In the genomic region with DNA sequence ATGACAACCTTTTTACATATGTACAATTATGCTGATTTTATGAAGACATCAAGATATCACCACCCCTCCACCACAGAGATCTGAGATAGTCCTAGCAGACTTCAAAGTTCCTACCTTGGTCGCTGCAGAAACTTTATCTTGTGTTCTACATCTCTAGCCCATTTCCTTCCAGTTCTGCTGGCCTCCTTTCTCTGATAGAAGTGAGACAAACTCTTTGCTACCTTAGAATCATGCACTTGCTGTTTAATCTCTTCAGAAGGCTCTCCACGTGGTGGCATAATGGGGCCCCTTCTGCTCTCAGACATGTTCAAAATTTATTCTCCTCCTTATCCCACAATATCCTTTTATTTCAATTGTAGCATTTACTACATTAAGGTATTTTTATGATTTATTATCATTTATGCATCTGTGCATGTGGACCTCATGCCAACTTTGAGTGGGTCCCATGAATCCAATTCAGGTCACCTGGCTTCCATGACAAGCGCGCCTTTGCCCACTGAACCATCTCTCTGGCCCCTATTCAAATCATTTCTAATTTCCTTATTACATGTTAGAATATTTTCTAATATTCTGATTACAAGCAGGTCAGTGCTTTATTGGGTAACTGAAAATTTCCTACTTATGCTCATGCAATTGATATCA, we compare ENCODE assay signal across 15 mouse cellular contexts. TPM values are rescaled to one million over a fixed set of nuclear protein-coding genes. Genes with fewer than 3 reads are reported as not detected.
DNase-seq lines count a peak whose midpoint lies in the region; TF ChIP-seq lines count a peak whose summit lies in the region.
"Had no signal": no experiment of that assay in that cellular context is flagged by ENCODE, and none has a peak within 500 bp of the region (broad histone marks: within the 10 kb centered on the region; RNA-seq: fewer than 3 reads in every experiment).

No protein-coding gene starts in this region.

- H3K4me1 ChIP-seq in MEL (ENCODE audit: control insufficient read depth in 1 of 2, insufficient read depth in 2 of 2, low read length in 2 of 2), result peaks cover 19 to 21% of the 10 kb centered on the region in 2 experiments
- H3K4me1 ChIP-seq in forebrain, embryonic 10.5 days, result peaks cover 14% of the 10 kb centered on the region

- peak overlapping the region; percentile 56 for H3K9ac ChIP-seq in MEL (ENCODE audit: control insufficient read depth, low read depth, low read length, poor library complexity, severe bottlenecking)
- H3K9ac ChIP-seq: heart, embryonic 12.5 days; hindbrain, embryonic 15.5 days had no signal

- no peak for TF ChIP-seq POLR2A in MEL (IDR thresholded peaks at IDR 0.05; ENCODE audit: control insufficient read depth in 1 of 2, insufficient read depth in 1 of 2, low read depth in 1 of 2, low read length in 2 of 2, poor library complexity in 1 of 2)

- no peak for TF ChIP-seq RAD21 in MEL (IDR thresholded peaks at IDR 0.05; ENCODE audit: low read depth, low read length)

- peaks cover 10 to 46% of the 10 kb centered on the region in 2 experiments; a peak in 3 of 4 replicates for H3K36me3 ChIP-seq in MEL (ENCODE audit: control insufficient read depth in 1 of 2, insufficient read depth in 2 of 2, low read length in 2 of 2)
- peaks cover 23% of the 10 kb centered on the region for H3K36me3 ChIP-seq in forebrain, embryonic 10.5 days (replicated peaks)

- peak overlapping the region; percentile 87 for H3K27ac ChIP-seq in MEL (ENCODE audit: control insufficient read depth, low read depth, low read length)
- no peak overlapping the region for H3K27ac ChIP-seq in forebrain, embryonic 10.5 days
- H3K27ac ChIP-seq: embryonic facial prominence, embryonic 10.5 days; hindbrain, embryonic 15.5 days had no signal

- peak overlapping the region in 1 of 2 experiments; percentile 35; a peak in 1 of 4 replicates for H3K4me3 ChIP-seq in MEL (ENCODE audit: control insufficient read depth in 1 of 2, insufficient read depth in 1 of 2, low read depth in 2 of 2, low read length in 2 of 2)
- no peak overlapping the region for H3K4me3 ChIP-seq in forebrain, embryonic 10.5 days

- TF ChIP-seq CTCF in MEL (IDR thresholded peaks at IDR 0.05 in 2 of 3, conservative IDR thresholded peaks at IDR 0.05 in 1 of 3; ENCODE audit: control insufficient read depth in 1 of 3, insufficient read depth in 1 of 3, low read depth in 2 of 3, low read length in 3 of 3, poor library complexity in 1 of 3, severe bottlenecking in 1 of 3), result no peak

- no peaks in the 10 kb centered on the region for H3K27me3 ChIP-seq in MEL (ENCODE audit: control insufficient read depth in 1 of 2, insufficient read depth in 2 of 2, low read length in 2 of 2)
- H3K27me3 ChIP-seq in forebrain, embryonic 10.5 days (ENCODE audit: poor library complexity, severe bottlenecking), result no peaks in the 10 kb centered on the region
- H3K27me3 ChIP-seq: heart, embryonic 12.5 days; hindbrain, embryonic 15.5 days had no signal

- H3K9me3 ChIP-seq in MEL (replicated peaks; ENCODE audit: insufficient read depth, low read length), result no peaks in the 10 kb centered on the region
- no peaks in the 10 kb centered on the region for H3K9me3 ChIP-seq in forebrain, embryonic 10.5 days
- H3K9me3 ChIP-seq: embryonic facial prominence, embryonic 10.5 days; heart, embryonic 12.5 days; hindbrain, embryonic 15.5 days had no signal

- H3K79me2 ChIP-seq in MEL (ENCODE audit: control insufficient read depth, insufficient read depth, low read length, poor library complexity), result peaks cover 18% of the 10 kb centered on the region

- 90% methylated on average over 4 of the region's 4 CpGs for WGBS in forebrain, embryonic 10.5 days

- DNase-seq in heart, adult 11 months, result peak; percentile 55
- DNase-seq in heart, postnatal 4 days, result no peak
- DNase-seq in thymus, postnatal 14 days, result peak; percentile 27
- no peak for DNase-seq in thymus, postnatal 4 days
- peak; percentile 58 for DNase-seq in MEL (ENCODE audit: low read depth, low spot score)
- DNase-seq in forebrain, embryonic 10.5 days (ENCODE audit: extremely low spot score, low spot score), result no peak
- no peak for DNase-seq in layer of hippocampus, postnatal 14 days (ENCODE audit: low spot score in 2 of 2)
- no peak for DNase-seq in cerebellum, postnatal 36 days
- DNase-seq: adrenal gland, postnatal 14 days; cerebellum, adult 18-20 months; cerebellum, adult 9-11 months; gastrocnemius, postnatal 14 days had no signal

- peak; percentile 63 to 69; a peak in 3 of 4 replicates for TF ChIP-seq EP300 in MEL (IDR thresholded peaks at IDR 0.05; ENCODE audit: low read depth in 1 of 2, low read length in 2 of 2)

TF ChIP-seq in MEL, 35 proteins besides CTCF, POLR2A, EP300 and RAD21 (continues in another document):
- TF ChIP-seq UBTF (IDR thresholded peaks at IDR 0.05; ENCODE audit: borderline replicate concordance, insufficient read depth, low read depth, low read length) (no peak), ZNF384 (IDR thresholded peaks at IDR 0.05; ENCODE audit: low read depth, low read length) (no peak), POLR2AphosphoS2 (IDR thresholded peaks at IDR 0.05; ENCODE audit: low read length) (no peak), MYC (IDR thresholded peaks at IDR 0.05; ENCODE audit: low read depth, low read length) (peak; percentile 91; the same call in 1 of the 2 replicates), RCOR1 (IDR thresholded peaks at IDR 0.05; ENCODE audit: low read depth, low read length) (no peak), ZMIZ1 (IDR thresholded peaks at IDR 0.05; ENCODE audit: low read depth, low read length) (no peak), CHD1 (IDR thresholded peaks at IDR 0.05; ENCODE audit: low read depth, low read length) (peak; percentile 55; the same call in 1 of the 2 replicates), GATA1 (IDR thresholded peaks at IDR 0.05; ENCODE audit: low read depth, low read length) (peak; percentile 85), HCFC1 (IDR thresholded peaks at IDR 0.05; ENCODE audit: low read depth, low read length) (no peak), NELFE (IDR thresholded peaks at IDR 0.05; ENCODE audit: low read depth, low read length) (peak; percentile 21; the same call in 1 of the 2 replicates), POLR2AphosphoS5 (IDR thresholded peaks at IDR 0.05; ENCODE audit: borderline replicate concordance, low read depth, low read length) (no peak), CHD2 (IDR thresholded peaks at IDR 0.05; ENCODE audit: low read length) (no peak), SIN3A (IDR thresholded peaks at IDR 0.05; ENCODE audit: low read length) (peak; percentile 76), GABPA (IDR thresholded peaks at IDR 0.05; ENCODE audit: low read depth, low read length) (no peak; the same call in 1 of the 2 replicates), KAT2A (conservative IDR thresholded peaks at IDR 0.05; ENCODE audit: low read depth, low read length) (no peak), TCF12 (IDR thresholded peaks at IDR 0.05; ENCODE audit: low read depth, low read length) (peak; percentile 55; the same call in 1 of the 2 replicates), MXI1 (IDR thresholded peaks at IDR 0.05; ENCODE audit: low read depth, low read length) (peak; percentile 92), MAX (IDR thresholded peaks at IDR 0.05; ENCODE audit: low read length) (peak; percentile 74), NRF1 (IDR thresholded peaks at IDR 0.05; ENCODE audit: insufficient read depth, low read depth, low read length, poor library complexity, severe bottlenecking) (no peak), MAZ (IDR thresholded peaks at IDR 0.05; ENCODE audit: low read depth, low read length) (no peak), ETS1 (IDR thresholded peaks at IDR 0.05; ENCODE audit: low read depth, low read length) (peak; percentile 62), BHLHE40 (IDR thresholded peaks at IDR 0.05; ENCODE audit: borderline replicate concordance, low read depth, low read length) (no peak), JUND (IDR thresholded peaks at IDR 0.05; ENCODE audit: low read depth, low read length) (no peak), ZC3H11A (IDR thresholded peaks at IDR 0.05; ENCODE audit: low read depth, low read length) (no peak), MAFK (IDR thresholded peaks at IDR 0.05; ENCODE audit: borderline replicate concordance, low read depth, low read length) (no peak), USF2 (IDR thresholded peaks at IDR 0.05; ENCODE audit: borderline replicate concordance in 1 of 2, insufficient read depth in 1 of 2, low read depth in 1 of 2, low read length in 2 of 2) (no peak), E2F4 (IDR thresholded peaks at IDR 0.05; ENCODE audit: borderline replicate concordance, low read depth, low read length) (no peak), MEF2A (IDR thresholded peaks at IDR 0.05; ENCODE audit: extremely low read depth, insufficient replicate concordance, low read depth, low read length, poor library complexity, severe bottlenecking) (no peak), ZKSCAN1 (IDR thresholded peaks at IDR 0.05; ENCODE audit: low read depth, low read length) (no peak), MYB (IDR thresholded peaks at IDR 0.05; ENCODE audit: low read depth, low read length) (no peak), TBP (IDR thresholded peaks at IDR 0.05; ENCODE audit: low read depth, low read length) (no peak), SMC3 (IDR thresholded peaks at IDR 0.05; ENCODE audit: low read depth, low read length) (no peak)

RNA-seq across cellular contexts. Expression of gene Psmc6, which starts 1.4 kb away (rescaled TPM):
- total RNA-seq in heart, postnatal 4 days (2021), result 100 to 1,000 TPM; 117 to 118 TPM
- 125 and 156 TPM in 2 replicates for total RNA-seq in MEL (2012; rRNA removed)
- 100 to 1,000 TPM; 208 to 270 TPM for polyA plus RNA-seq in MEL (2012; ENCODE audit: insufficient read depth in 1 of 2, insufficient read length in 2 of 2, low read depth in 1 of 2, low replicate concordance in 2 of 2, missing spikeins in 1 of 2)
- 211 and 220 TPM in 2 replicates for polyA plus RNA-seq in forebrain, embryonic 10.5 days (2016; fragmentation: Nextera tagmentation; extraction: Ambion mirVana)
- total RNA-seq in layer of hippocampus, postnatal 14 days (2021), result 100 to 1,000 TPM in 1 of 2 experiments, 10 to 100 TPM in 1; 98.3 to 105 TPM

RNA-seq across cellular contexts. Expression of gene Ero1l, which starts 9.6 kb away (rescaled TPM):
- 10 to 100 TPM; 25.7 to 25.8 TPM for total RNA-seq in heart, postnatal 4 days (2021)
- 42.0 and 95.6 TPM in 2 replicates for total RNA-seq in MEL (2012; rRNA removed)
- 100 to 1,000 TPM; 114 to 273 TPM for polyA plus RNA-seq in MEL (2012; ENCODE audit: insufficient read depth in 1 of 2, insufficient read length in 2 of 2, low read depth in 1 of 2, low replicate concordance in 2 of 2, missing spikeins in 1 of 2)
- polyA plus RNA-seq in forebrain, embryonic 10.5 days (2016; fragmentation: Nextera tagmentation; extraction: Ambion mirVana), result 32.0 and 37.1 TPM in 2 replicates
- 10 to 100 TPM; 26.9 to 30.0 TPM for total RNA-seq in layer of hippocampus, postnatal 14 days (2021)

RNA-seq across cellular contexts. Expression of gene Styx, which starts 22.7 kb away (rescaled TPM):
- 10 to 100 TPM; 45.4 to 57.1 TPM for total RNA-seq in heart, postnatal 4 days (2021)
- total RNA-seq in MEL (2012; rRNA removed), result 18.0 and 19.9 TPM in 2 replicates
- 10 to 100 TPM in 1 of 2 experiments, not detected in 1; 27.2 TPM for polyA plus RNA-seq in MEL (2012; ENCODE audit: insufficient read depth in 1 of 2, insufficient read length in 2 of 2, low read depth in 1 of 2, low replicate concordance in 2 of 2, missing spikeins in 1 of 2)
- 37.0 and 38.2 TPM in 2 replicates for polyA plus RNA-seq in forebrain, embryonic 10.5 days (2016; fragmentation: Nextera tagmentation; extraction: Ambion mirVana)
- total RNA-seq in layer of hippocampus, postnatal 14 days (2021), result 10 to 100 TPM; 18.7 to 18.8 TPM

Comparison
In these comparisons a context has a peak if more than half of its experiments do, and no peak if none do; other contexts are left out.
1. DNase-seq: peak in heart, adult 11 months (single experiment), thymus, postnatal 14 days (single experiment) and MEL (single experiment); none in heart, postnatal 4 days (single experiment), thymus, postnatal 4 days (single experiment), forebrain, embryonic 10.5 days (single experiment), layer of hippocampus, postnatal 14 days (0 of 2) and cerebellum, postnatal 36 days (0 of 2).